Comparison of ENCODE assay signal across 16 mouse cellular contexts in genomic region chr10:67887971-67888370, GRCm38 (mm10). TPM values are rescaled to one million over a fixed set of nuclear protein-coding genes. Genes with fewer than 3 reads are reported as not detected.
"Had no signal": no experiment of that assay in that cellular context is flagged by ENCODE, and none has a peak within 500 bp of the region (broad histone marks: within the 10 kb centered on the region; RNA-seq: fewer than 3 reads in every experiment).

No protein-coding gene starts in this region.

- H3K9ac ChIP-seq: intestine, embryonic 15.5 days; limb, embryonic 15.5 days; liver, embryonic 12.5 days; lung, embryonic 14.5 days; neural tube, embryonic 15.5 days had no signal

- H3K4me2 ChIP-seq: intestine, embryonic 15.5 days; limb, embryonic 15.5 days; liver, embryonic 12.5 days; lung, embryonic 14.5 days; midbrain, embryonic 11.5 days; neural tube, embryonic 15.5 days had no signal

- H3K4me1 ChIP-seq: intestine, embryonic 15.5 days; limb, embryonic 15.5 days; liver, embryonic 12.5 days; megakaryocyte, embryonic 14.5 days; neural tube, embryonic 15.5 days had no signal

- H3K27ac ChIP-seq: intestine, embryonic 15.5 days; limb, embryonic 15.5 days; liver, embryonic 12.5 days; macrophage; neural tube, embryonic 15.5 days; stomach, postnatal 0 days had no signal

- H3K36me3 ChIP-seq: intestine, embryonic 15.5 days; limb, embryonic 15.5 days; liver, embryonic 12.5 days; neural tube, embryonic 15.5 days had no signal

- H3K9me3 ChIP-seq: intestine, embryonic 15.5 days; limb, embryonic 15.5 days; liver, embryonic 12.5 days; megakaryocyte, embryonic 14.5 days; neural tube, embryonic 15.5 days had no signal

- DNase-seq: kidney, adult 2 months; kidney, postnatal 25 days; layer of hippocampus, postnatal 36 days; lung, embryonic 14.5 days; lung, postnatal 14 days; right cerebral cortex, adult 18-20 months had no signal

- H3K4me3 ChIP-seq: intestine, embryonic 15.5 days; limb, embryonic 15.5 days; liver, embryonic 12.5 days; megakaryocyte, embryonic 14.5 days; neural tube, embryonic 15.5 days had no signal

- ATAC-seq: intestine, embryonic 15.5 days; liver, embryonic 12.5 days; midbrain, embryonic 16.5 days had no signal

- H3K27me3 ChIP-seq: intestine, embryonic 15.5 days; limb, embryonic 15.5 days; liver, embryonic 12.5 days; megakaryocyte, embryonic 14.5 days; neural tube, embryonic 15.5 days had no signal

RNA-seq across cellular contexts. Expression of gene Zfp365, which starts 24.5 kb away (rescaled TPM):
- polyA plus RNA-seq: liver, embryonic 16.5 days had no signal
